Mouse (Mus musculus): Measurements from ENCODE around the gene Senp7.
A peak's percentile ranks its signal among the peaks of the same experiment; 100 is the strongest.
"Not testable (repeated sequence)": the region's sequence is repeated elsewhere in the genome, so short reads cannot be mapped to it uniquely, and the experiment has no call there.

Senp7 gene

DNA sequence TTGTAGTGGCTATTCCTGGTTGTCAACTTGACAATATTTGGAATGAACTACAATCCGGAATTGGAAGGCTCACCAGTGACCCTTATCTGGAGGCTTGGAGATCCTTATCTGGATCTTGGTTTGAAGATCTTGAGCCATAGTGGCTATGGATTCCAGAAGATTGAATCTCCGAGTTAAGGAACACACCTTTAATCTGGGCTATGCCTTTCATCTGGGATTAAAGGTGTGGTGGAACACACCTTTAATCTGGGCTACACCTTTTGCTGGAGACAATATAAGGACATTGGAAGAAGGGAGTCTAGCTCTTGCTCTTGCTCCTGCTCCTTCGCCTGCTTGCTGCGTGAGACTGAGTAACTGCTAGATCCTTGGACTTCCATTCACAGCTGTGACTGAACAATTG is at the start of gene Senp7:
TSS of gene Senp7 (plus strand) at position 301 of the 400 bp plus-strand sequence.
- not testable (repeated sequence) for DNase-seq (ENCODE audit: low spot score in 2 of 2)

DNA sequence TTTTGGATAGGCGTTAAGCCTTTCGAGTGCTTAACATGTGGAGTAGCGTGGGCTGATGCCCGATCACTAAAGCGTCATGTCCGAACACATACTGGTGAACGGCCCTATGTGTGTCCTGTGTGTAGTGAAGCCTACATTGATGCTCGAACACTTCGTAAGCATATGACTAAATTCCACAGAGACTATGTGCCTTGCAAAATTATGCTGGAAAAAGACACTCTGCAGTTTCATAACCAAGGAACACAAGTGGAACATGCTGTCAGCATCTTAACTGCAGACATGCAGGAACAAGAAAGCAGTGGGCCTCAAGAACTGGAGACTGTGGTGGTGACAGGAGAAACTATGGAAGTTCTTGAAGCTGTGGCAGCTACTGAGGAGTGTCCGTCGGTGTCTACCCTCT is 41.3 kb upstream of the Senp7 start:
- DNase-seq (ENCODE audit: low spot score in 2 of 2), result no peak

DNA sequence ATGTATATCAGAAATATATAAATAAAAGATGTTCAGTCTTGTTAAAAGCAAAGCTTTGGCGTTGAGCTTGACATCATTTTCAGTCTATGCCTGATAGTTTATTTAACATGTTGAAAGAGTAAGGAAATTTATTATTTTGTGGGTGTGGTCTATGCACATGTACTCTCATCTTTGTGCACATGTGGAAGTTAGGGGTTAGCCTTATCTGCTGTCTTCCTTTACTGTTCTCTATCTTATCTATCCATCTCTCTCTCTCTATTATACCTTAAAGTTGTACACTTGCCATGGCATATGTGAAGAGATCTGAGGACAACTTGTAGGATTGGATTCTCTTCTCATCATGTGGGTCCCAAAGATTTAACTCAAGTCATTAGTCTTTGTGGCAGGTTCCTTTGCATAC is 39.3 kb upstream of the Senp7 start:
- DNase-seq (ENCODE audit: low spot score in 2 of 2), result no peak

DNA sequence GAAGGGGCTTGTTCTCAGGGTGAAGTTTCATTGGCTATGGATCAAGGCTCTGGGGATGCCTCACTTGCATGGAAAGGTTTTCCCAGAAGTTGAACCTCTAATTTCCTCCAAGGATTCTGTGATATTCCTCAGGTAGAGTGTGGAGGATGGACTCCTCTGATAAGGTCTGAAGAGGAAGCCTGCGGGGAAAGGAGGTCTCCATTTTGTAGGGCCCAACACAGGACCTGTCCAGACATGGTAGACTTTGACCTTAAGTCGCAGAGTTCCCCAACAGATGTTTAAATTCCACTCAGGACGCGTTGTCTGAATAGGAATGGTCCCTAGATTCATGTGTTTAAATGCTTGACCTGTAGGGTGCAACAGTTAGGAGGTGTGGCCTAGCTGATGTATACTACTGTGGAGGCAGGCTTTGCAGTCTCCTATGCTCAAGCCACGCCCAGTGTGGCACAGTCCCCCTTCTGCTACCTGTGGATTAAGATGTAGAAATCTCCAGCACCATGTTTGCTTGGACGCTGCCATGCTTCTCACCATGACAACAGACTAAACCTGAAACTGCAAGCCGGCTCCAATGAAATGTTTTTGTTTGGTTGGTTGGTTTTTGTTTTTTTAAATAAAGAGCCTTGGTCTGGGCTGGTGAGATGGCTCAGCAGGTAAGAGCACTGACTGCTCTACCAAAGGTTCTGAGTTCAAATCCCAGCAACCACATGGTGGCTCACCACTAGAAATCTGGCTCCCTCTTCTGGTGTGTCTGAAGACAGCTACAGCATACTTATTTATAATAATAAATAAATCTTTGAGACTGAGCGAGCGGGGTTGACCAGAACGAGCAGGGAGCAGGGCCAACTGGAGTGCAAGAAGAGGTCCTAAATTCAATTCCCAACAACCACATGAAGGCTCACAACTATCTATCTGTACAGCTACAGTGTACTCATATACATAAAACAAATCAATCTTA is 35.1 kb upstream of the Senp7 start:
- DNase-seq (ENCODE audit: low spot score in 2 of 2), result no peak

DNA sequence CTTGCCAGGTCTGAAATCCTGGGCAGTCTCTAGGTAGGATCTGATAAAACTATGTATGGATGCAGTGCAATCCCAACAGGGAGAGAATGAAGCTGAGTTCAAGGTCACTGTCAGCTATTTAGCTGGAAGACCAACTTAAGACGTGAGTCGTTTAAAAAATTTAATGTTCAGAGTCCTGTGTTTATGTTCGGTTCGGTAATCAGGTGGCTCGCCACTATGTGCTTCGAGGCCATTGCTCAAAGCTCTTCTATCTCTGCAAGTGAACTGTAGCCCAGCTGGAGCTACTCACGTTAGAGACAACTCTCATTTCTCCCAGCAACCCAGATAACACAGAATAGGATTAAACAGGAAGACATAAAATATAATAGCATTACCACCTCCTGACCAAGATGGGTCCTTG is 34.1 kb upstream of the Senp7 start:
- no peak for DNase-seq (ENCODE audit: low spot score in 2 of 2)

DNA sequence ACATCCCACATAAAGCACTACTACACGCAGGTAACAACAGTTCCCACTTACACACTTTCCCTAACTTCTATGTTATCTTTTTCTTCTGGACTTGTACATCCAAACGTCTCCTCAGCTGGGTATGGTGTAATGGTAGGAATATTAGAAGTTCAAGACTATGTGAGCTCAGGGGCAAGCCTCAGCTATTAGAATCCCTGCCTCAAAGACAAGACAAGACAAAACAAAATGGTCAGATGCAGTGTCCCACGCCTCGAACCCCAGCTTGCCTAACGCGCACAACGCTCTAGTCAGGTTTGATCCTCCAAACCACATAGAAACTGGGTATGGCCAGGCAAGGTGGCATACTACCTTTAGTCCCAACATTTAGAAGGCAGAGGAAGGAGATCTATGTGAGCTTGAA is 28.5 kb upstream of the Senp7 start:
- no peak for DNase-seq (ENCODE audit: low spot score in 2 of 2)

DNA sequence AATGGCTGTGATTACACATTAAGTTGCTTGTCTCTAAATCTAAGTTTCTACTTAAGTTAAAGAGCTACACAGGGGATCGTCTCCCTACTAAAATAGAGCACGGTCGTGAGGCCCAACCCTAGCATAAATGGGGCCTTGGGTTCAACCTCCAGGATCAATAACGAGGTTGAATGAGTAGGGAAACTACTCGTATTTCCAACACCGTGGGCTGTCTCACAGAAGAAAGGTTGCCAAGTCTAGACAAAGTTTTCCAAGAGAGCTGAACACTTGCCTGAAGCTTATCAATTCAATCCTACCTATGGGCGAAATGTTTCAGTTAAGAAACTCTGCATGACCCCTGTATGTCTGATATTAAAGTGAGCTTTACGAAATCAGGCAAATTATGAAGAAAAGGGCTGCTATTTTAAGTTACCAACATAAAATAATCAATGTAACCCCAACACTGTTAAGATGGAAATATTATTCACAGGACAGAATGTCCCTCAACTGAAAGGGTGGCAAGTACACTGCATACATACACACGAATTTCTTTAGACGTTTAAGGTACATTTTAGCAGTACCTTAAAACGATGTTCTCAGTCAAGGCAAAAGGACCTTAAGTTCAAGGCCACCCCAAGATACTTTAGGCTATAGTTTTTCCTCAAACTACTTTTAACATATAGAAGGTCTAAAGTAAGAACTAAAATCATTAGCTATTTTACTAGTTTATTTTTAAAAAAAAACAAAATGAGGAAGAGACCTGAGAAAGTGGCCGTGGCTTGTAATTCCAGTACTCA is 20.1 kb upstream of the Senp7 start:
- DNase-seq (ENCODE audit: low spot score in 2 of 2), result no peak

DNA sequence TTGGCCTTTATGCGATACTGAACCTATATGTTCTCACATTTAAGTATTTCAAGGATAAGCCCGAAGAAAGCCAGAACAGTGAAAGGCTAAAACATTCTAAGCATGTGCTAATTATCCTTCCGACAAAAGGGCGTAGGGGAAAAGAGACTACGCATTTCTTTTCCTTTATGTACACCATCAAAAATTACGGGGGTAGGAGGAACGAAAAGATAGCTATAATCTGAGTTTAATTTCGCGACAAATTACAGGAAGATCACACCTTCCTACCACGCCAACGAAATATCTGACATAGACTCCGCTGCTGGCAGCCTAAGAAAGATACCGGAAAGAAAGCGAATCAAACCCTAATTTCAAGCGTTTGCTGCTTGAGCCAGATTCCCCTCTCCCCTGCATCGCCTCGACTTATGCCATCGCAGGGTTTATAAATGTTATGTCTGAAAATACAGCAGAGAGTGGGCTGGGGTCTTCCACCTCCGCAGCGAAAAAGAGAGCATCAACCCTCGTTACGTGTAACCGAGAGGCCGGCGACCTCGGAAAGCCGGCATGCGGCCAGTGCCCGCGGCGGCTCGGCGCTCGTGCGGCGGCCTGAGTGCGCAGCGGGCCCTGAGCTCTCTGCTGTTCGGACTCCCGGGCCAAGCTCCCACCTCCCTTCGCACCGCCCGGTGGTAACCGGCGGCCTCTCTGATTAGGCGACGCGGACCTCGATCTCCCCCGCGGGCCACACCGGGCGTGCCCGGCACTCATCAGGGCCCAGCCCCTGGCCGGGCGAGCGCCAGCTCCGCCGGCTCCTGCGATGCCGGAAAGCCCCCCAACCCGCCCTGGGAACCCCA is 19.2 kb upstream of the Senp7 start:
- DNase-seq (ENCODE audit: low spot score in 2 of 2), result no peak

DNA sequence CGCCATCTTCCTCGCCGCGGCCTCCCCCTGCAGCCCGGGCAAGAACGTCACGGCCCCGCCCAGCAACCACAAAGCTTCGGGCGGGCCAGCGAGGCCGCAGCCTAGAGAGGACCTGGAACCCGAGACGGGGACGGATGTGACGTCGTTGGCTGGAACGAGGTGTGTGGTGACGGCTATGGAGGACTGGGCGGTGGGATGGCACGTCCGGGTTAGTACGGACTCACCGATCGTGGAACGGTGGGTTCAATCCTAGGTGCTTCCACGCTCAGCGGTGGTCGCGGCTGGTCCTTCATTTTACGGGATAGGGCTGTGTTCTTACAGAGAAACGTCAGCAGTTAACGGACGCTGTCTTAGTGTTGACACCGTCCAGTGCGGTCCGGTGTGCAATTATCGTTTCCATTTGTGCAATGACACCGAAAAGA is 18.5 kb upstream of the Senp7 start, which contains the start of gene Pcnp:
TSS of gene Pcnp (minus strand) at position 79 of the 422 bp plus-strand sequence.
- peak; percentile 97 for DNase-seq (ENCODE audit: low spot score in 2 of 2)

DNA sequence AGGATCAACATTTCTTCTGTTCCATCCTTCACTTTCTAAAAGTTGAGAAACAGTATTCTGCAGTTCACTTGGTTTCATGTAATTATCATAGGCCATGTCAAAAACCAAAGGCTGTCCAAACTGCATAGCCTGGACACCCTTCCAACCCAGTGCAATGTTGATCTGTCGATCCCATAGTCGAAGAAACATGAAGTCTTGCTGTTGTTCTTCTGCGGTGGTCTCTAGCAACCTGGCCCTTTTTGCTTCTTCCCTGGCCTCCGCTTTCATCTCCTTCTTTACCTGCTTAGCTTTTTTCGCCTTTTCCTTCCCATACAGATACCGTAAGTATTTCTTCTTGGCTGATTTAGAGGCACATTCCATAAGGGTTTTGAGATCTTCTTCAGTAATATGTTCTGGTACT is 13.6 kb upstream of the Senp7 start:
- DNase-seq (ENCODE audit: low spot score in 2 of 2), result no peak

DNA sequence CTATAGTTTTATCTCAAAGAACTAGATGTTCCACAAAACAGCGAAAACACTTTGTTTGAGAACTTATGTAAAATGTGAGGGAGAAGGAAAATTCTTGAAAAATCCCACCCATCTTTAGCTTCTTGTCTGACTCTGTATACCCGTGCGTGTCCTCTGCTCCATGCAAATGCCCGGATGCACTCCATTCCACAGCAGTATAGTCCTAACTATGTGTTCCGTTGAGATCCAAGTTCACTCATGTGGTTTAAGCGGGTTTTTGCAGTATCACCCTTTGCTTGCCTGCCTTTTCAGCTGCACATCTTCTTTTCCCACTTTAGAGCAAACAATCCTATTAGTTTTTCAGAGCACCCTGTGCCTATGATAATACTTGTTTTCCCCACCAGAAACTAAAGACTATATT is 11.6 kb upstream of the Senp7 start:
- no peak for DNase-seq (ENCODE audit: low spot score in 2 of 2)

DNA sequence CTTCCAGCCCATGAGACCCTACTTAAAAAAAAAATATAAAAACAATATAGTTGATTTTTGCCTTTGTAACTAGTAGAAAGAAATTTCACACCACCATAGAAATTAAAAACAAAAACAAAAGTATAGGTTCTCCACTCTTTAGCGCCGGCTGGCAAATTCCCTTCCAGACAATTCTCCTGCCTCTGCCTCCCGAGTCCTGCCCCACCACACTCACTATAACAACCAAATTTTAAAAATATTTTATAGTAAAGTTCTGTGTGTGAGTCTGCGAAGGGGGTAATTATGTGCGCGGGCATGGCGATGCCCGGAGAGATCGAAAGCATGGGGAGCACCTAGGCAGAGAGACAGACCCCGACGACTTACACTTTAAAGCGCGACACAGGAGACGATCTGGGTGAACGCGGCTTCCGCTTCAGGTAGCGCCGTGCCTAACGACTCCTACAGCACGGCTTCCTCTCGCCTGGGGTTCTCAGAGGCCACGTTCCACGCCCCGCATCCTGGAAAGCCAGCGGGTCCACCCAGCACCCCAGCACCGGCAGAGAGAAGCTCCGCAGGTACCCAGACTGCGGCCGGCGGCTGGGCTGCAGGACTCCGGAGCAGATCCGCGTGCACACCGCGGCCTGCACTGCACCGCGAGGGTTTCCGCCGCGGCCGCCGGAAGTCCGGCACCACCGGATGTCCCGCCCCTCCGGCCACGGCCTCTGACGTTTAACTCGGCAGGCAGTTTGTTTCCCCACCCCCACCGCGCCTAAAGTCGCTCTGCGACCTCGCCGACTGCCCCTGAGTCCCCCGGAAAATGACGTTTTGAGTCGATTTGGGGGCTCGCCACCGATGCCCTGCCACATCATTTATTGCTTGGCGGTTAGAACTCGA is 10.8 kb upstream of the Senp7 start, which contains the start of gene Trmt10c:
TSS of gene Trmt10c (minus strand) at position 682 of the 873 bp plus-strand sequence.
- peak; percentile 90 to 91 for DNase-seq (ENCODE audit: low spot score in 2 of 2)

DNA sequence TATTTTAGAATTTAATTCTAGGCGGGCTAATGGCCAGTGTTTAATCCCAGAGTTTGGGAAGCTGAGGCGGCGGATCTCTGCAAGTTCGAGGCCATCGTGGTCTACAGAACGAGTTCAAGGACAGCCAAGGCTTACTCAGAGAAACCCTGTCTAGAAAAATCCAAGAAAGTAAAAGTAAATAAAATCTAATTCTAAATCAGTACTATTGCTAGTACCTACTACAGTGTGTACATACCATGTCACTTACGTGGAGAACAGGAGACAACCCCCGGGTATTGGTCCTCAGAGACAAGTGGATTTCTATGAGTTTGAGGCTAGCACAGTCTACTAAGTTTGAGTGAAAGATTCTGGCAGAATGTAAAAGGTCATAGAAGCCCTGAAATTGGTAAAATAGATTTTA is 10.0 kb upstream of the Senp7 start:
- DNase-seq (ENCODE audit: low spot score in 2 of 2), result no peak

DNA sequence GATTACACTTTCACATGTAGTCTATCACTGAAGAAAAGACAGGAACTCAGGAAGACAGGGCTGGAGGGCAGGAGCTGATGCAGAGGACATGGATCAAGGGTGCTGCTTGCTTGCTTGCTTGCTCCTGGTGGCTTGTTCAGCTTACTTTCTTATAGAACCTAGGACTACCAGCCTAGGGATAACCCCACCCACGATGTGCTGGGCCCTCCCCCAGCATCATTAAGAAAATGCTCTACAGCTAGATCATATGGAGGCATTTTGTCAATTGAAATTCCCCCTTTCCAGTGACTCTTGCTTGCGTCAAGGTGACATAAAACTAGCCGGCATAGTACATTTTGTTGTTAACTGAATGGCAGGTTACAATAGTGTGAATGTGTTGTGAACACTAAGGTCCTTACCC is 7.8 kb downstream of the Senp7 start:
- no peak for DNase-seq (ENCODE audit: low spot score in 2 of 2)

DNA sequence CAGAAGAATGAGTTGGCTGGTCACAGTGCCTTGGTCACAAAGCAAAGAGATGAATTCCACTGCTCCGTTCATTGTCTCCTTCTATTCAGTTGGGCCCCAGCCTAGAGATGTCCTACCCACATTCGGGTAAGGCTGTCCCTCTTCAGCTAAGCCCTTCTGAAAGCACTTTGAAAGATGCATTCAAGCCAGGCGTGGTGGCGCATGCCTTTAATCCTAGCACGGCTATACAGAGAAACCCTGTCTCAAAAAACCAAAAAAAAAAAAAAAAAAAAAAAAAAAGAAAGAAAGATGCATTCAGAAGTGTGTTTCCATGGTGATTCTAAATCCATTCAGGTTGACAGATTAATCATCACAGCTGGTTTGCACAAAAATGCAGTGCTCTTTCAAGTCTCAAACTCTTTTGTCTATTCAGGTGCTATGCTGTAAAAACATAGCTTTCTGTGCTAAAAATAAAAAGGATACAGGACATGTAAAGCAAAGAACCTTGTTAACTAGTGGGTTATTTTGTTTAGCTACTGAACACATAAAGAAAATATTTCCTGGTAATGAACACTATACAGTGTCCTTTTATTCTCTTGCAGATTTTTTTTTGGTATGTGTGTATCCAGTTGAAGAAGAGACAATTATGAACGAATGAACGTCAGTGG is 8.9 kb downstream of the Senp7 start:
- DNase-seq (ENCODE audit: low spot score in 2 of 2), result no peak

DNA sequence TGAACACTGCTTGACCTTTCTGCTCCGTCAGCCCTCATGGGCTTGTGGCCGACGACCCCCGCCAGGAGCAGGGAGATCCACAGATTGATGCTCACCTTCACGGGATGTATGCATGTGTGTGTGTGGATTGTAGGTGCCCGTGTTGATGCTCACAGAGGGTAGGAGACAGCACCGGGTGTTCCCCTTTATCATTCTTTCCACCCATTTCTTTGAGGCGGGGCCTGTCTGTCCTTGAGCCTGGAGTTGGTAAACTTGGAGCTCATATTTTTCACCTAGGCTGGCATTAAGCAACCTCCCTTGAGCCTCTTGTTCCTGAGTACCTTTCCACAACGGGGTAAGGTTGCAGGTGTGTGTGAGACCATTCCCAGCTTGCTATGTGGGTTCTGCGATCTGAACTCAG is 10.0 kb downstream of the Senp7 start:
- DNase-seq (ENCODE audit: low spot score in 2 of 2), result no peak

DNA sequence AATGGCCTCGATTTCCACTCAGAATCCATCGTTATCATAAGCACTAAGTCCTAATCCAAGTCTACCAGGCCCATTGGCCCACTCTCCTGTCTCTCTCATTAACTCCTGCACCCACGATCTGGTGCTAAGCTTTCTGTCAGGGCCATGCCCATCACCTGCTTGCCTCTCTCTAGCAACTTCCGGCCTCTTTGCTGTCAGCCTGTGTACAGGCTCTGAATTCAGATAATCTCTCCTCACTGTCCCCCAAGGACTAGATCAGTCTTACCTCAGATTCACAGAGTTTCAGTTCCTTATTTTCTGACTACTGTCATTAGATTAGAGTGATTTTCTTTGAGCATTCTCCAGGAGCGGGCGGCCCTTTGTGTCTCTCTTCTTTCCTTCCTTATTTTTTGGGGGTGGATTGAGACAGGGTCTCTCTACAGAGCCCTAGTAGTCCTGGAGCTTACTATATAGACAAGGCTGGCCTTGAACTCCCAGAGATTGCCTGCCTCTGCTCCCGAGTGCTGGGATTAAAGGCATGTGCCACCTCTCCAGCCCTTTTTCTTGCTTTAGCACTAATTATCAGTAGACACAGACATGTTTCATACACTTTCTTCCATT is 14.0 kb downstream of the Senp7 start:
- peak; percentile 72 to 78 for DNase-seq (ENCODE audit: low spot score in 2 of 2)

DNA sequence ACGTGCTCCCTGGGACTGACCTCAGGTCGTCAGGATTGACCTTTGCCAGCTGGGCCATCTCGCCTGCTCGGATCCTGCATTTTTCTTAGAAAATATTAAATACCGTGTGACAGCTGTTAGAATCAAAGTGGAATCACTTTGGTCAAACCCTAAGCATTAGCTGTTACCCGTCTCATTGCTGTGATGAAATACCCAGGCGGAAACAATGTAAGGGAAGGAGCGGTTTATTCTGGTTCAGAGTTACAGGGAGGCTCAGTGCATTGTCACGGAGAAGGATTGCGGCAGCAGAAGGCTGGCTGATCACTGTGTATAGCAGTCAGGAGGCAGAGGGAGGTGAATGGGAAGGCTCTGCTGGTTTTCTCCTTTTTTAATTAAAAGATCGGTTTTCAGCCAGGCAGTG is 14.8 kb downstream of the Senp7 start:
- no peak for DNase-seq (ENCODE audit: low spot score in 2 of 2)

DNA sequence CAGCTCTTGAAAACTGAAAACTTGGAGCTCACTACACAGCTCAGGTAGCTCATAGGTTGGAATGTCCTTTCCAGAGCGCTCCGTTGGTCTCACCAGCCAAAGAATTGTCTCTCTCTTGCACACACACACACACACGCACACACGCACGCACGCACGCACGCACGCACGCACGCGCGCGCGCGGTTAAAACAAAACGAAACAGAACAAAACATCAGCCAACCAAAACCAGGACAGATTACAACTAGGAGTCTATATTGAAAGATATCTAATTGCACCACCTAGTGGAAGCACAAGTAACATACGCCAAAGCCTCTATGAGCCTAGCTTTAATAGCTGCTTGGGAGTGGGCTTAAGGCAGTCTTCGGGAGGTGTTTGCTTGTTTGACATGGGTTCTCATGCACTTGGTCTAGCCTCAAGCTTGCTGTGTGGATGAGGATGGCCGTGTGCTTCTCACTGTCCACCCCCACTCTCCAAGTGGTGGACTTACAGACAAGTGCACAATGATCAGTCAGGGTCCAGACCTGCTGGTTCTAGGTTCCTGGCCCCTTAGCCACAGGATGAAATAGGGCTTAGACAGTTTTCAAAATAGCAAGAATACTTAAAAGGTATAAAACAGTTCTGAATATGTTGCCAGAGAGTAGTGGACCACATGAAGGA is 16.3 kb downstream of the Senp7 start:
- DNase-seq (ENCODE audit: low spot score in 2 of 2), result peak; percentile 57 to 77
